Mouse (Mus musculus) C2C12 (cell line): ENCODE data around the gene Tbcd.

Experiments used
- CTCF ChIP-seq: IDR thresholded peaks from one replicate; pipeline ENCODE4 v1.5.1; 2011; ENCODE audit not compliant: control insufficient read depth, insufficient read depth, insufficient read length
- FOSL1 ChIP-seq: IDR thresholded peaks from one replicate; pipeline ENCODE4 v1.8.0; 2011; ENCODE audit warnings: mild to moderate bottlenecking, low read length; ENCODE audit not compliant: poor library complexity, insufficient read depth, severe bottlenecking
- MAX ChIP-seq: IDR thresholded peaks from one replicate; pipeline ENCODE4 v1.6.1; 2011; ENCODE audit warnings: mild to moderate bottlenecking, control low read depth

DNA sequence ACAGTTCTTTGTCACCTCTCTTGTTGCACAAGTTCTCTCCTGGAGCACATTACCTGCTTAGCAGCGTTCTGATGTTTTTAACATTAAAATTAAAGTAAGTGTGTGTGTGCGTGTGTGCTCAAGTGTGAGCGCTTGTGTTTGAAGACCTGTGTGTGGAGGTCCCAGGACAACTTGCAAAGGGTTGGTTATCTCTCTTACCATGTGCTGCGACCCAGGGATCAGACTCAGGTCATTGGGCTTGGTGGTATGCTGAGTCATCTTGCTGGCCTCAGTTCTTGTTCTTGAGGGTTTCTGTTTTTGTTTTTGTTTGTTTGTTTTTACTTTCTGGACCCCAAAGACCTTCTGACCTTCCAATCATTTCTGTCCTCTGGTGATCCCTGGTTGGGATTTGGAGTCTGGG is 96.2 kb downstream of the Tbcd start:
- no peak for TF ChIP-seq CTCF
- TF ChIP-seq MAX: no peak
- no peak for TF ChIP-seq FOSL1
